In genomic region chr4:118612619-118613018, GRCm38 (mm10) we compare ENCODE assay signal across 8 mouse cellular contexts. TPM values are rescaled to one million over a fixed set of nuclear protein-coding genes. Genes with fewer than 3 reads are reported as not detected.
A peak's percentile ranks its signal among the peaks of the same experiment; 100 is the strongest.
DNase-seq lines count a peak whose midpoint lies in the region; ATAC-seq and TF ChIP-seq lines count a peak whose summit lies in the region.
"Had no signal": no experiment of that assay in that cellular context is flagged by ENCODE, and none has a peak within 500 bp of the region (broad histone marks: within the 10 kb centered on the region; RNA-seq: fewer than 3 reads in every experiment).

No protein-coding gene starts in this region.

- H3K79me3 ChIP-seq in C2C12 (ENCODE audit: low read depth), result no peaks in the 10 kb centered on the region

- H3K27ac ChIP-seq in kidney, embryonic 16.5 days (ENCODE audit: low read length), result no peak overlapping the region
- H3K27ac ChIP-seq in lung, postnatal 0 days (ENCODE audit: low read length), result no peak overlapping the region

- peaks cover 7% of the 10 kb centered on the region; the same call in 1 of the 2 replicates for H3K9me3 ChIP-seq in kidney, embryonic 16.5 days (ENCODE audit: low read length)
- no peaks in the 10 kb centered on the region for H3K9me3 ChIP-seq in lung, postnatal 0 days (ENCODE audit: low read length)

- H3ac ChIP-seq in C2C12 (ENCODE audit: control insufficient read depth, insufficient read length, low read depth), result no peak overlapping the region

- 25% methylated on average over 11 of the region's 11 CpGs for WGBS in kidney, embryonic 16.5 days
- 23% methylated on average over 11 of the region's 11 CpGs for WGBS in lung, postnatal 0 days

- no peaks in the 10 kb centered on the region for H3K36me3 ChIP-seq in kidney, embryonic 16.5 days (ENCODE audit: insufficient read depth, low read length)
- H3K36me3 ChIP-seq in C2C12 (ENCODE audit: control insufficient read depth, insufficient read depth), result no peaks in the 10 kb centered on the region
- no peaks in the 10 kb centered on the region for H3K36me3 ChIP-seq in lung, postnatal 0 days (ENCODE audit: insufficient read depth, low read length)

- no peak overlapping the region for H3K4me3 ChIP-seq in kidney, embryonic 16.5 days (ENCODE audit: low read length)
- H3K4me3 ChIP-seq in C2C12 (ENCODE audit: insufficient read depth, poor library complexity, severe bottlenecking), result no peak overlapping the region
- H3K4me3 ChIP-seq in lung, postnatal 0 days (ENCODE audit: low read depth, low read length), result no peak overlapping the region
- H3K4me3 ChIP-seq: myocyte had no signal

- H3K9ac ChIP-seq in kidney, embryonic 16.5 days (replicated peaks; ENCODE audit: low read length), result no peak overlapping the region
- H3K9ac ChIP-seq in lung, postnatal 0 days (replicated peaks; ENCODE audit: low read depth), result no peak overlapping the region

- no peaks in the 10 kb centered on the region for H3K27me3 ChIP-seq in kidney, embryonic 16.5 days (ENCODE audit: insufficient read depth, low read length)
- peaks cover 58% of the 10 kb centered on the region for H3K27me3 ChIP-seq in C2C12 (ENCODE audit: control insufficient read depth, insufficient read depth, insufficient read length)
- no peaks in the 10 kb centered on the region for H3K27me3 ChIP-seq in lung, postnatal 0 days (replicated peaks; ENCODE audit: insufficient read depth, low read length)

- H3K4me2 ChIP-seq in kidney, embryonic 16.5 days (replicated peaks; ENCODE audit: low read depth, low read length), result no peak overlapping the region
- no peak overlapping the region for H3K4me2 ChIP-seq in lung, postnatal 0 days (replicated peaks; ENCODE audit: low read depth, low read length)

- H3K4me1 ChIP-seq in kidney, embryonic 16.5 days (ENCODE audit: insufficient read depth, low read length), result no peaks in the 10 kb centered on the region
- no peaks in the 10 kb centered on the region for H3K4me1 ChIP-seq in lung, postnatal 0 days (ENCODE audit: insufficient read depth, low read depth, low read length)

- no peak for TF ChIP-seq EP300 in lung, postnatal 0 days (IDR thresholded peaks at IDR 0.05)

- DNase-seq in kidney, adult 11 months, result peak; percentile 14
- peak; percentile 98 for DNase-seq in ES-CJ7 (ENCODE audit: low read depth, low spot score)
- peak; percentile 66 for DNase-seq in embryo, embryonic 10.5 days (ENCODE audit: low spot score)
- peak; percentile 48 for DNase-seq in lung, postnatal 0 days (ENCODE audit: low spot score)
- peak; percentile 22 for DNase-seq in thymus, postnatal 0 days (ENCODE audit: low spot score)

- no peaks in the 10 kb centered on the region for H3K79me2 ChIP-seq in C2C12 (ENCODE audit: control insufficient read depth, insufficient read depth)

- ATAC-seq in kidney, embryonic 16.5 days (ENCODE audit: low FRiP score, low TSS enrichment), result no peak
- peak; percentile 28; the same call in 1 of the 2 replicates for ATAC-seq in lung, postnatal 0 days

- TF ChIP-seq CTCF in C2C12 (IDR thresholded peaks at IDR 0.05; ENCODE audit: control insufficient read depth, insufficient read depth, insufficient read length), result no peak
- TF ChIP-seq CTCF in lung, postnatal 0 days (IDR thresholded peaks at IDR 0.05), result peak; percentile 61

TF ChIP-seq in C2C12, 6 proteins besides CTCF, POLR2A, EP300 and RAD21:
- no peak for TF ChIP-seq MYOG (IDR thresholded peaks at IDR 0.05; ENCODE audit: control insufficient read depth, extremely low read depth, insufficient read length)
- peak; percentile 31 for TF ChIP-seq USF1 (IDR thresholded peaks at IDR 0.05; ENCODE audit: low read depth)
- TF ChIP-seq MYOD1 (IDR thresholded peaks at IDR 0.05; ENCODE audit: control insufficient read depth, insufficient read length, low read depth), result no peak
TF ChIP-seq in C2C12: peak in this region for 1.

RNA-seq across cellular contexts. Expression of gene Cfap57, which starts 8.0 kb away (rescaled TPM):
- 0.10 and 0.19 TPM in 2 replicates for polyA plus RNA-seq in kidney, embryonic 16.5 days (2015; fragmentation: Nextera tagmentation; extraction: Ambion mirVana)
- not detected for polyA plus RNA-seq in C2C12 (2012; fragmentation: generic; extraction: Trizol)
- 1.7 and 2.1 TPM in 2 replicates for polyA plus RNA-seq in lung, postnatal 0 days (2015; fragmentation: Nextera tagmentation; extraction: Ambion mirVana)
- 0.14 and 0.15 TPM in 2 replicates for polyA plus RNA-seq in thymus, postnatal 0 days (2015; fragmentation: Nextera tagmentation; extraction: Ambion mirVana)
- polyA plus RNA-seq: myocyte had no signal

RNA-seq across cellular contexts. Expression of gene Ebna1bp2, which starts 8.0 kb away (rescaled TPM):
- polyA plus RNA-seq in kidney, embryonic 16.5 days (2015; fragmentation: Nextera tagmentation; extraction: Ambion mirVana), result 133 and 137 TPM in 2 replicates
- polyA plus RNA-seq in C2C12 (2012; fragmentation: generic; extraction: Trizol), result 106 TPM
- polyA plus RNA-seq in lung, postnatal 0 days (2015; fragmentation: Nextera tagmentation; extraction: Ambion mirVana), result 85.5 and 87.8 TPM in 2 replicates
- polyA plus RNA-seq in thymus, postnatal 0 days (2015; fragmentation: Nextera tagmentation; extraction: Ambion mirVana), result 209 and 229 TPM in 2 replicates

RNA-seq across cellular contexts. Expression of gene Olfr62, which starts 46.1 kb away (rescaled TPM):
- polyA plus RNA-seq in kidney, embryonic 16.5 days (2015; fragmentation: Nextera tagmentation; extraction: Ambion mirVana), result not detected in 2 replicates
- not detected for polyA plus RNA-seq in C2C12 (2012; fragmentation: generic; extraction: Trizol)
- not detected in 2 replicates for polyA plus RNA-seq in lung, postnatal 0 days (2015; fragmentation: Nextera tagmentation; extraction: Ambion mirVana)
- not detected in 2 replicates for polyA plus RNA-seq in thymus, postnatal 0 days (2015; fragmentation: Nextera tagmentation; extraction: Ambion mirVana)
- polyA plus RNA-seq: myocyte had no signal

Comparison
In these comparisons a context has a peak if more than half of its experiments do, and no peak if none do; other contexts are left out.
1. DNase-seq: peak in every context shown above with its lines; median percentile 98 in ES-CJ7; 66 in embryo, embryonic 10.5 days; 48 in lung, postnatal 0 days; 22 in thymus, postnatal 0 days; 14 in kidney, adult 11 months.